Mouse (Mus musculus): ENCODE measurements around the gene Slc25a30.
"Not testable (repeated sequence)": the region's sequence is repeated elsewhere in the genome, so short reads cannot be mapped to it uniquely, and the experiment has no call there.

The Slc25a30 gene

DNA sequence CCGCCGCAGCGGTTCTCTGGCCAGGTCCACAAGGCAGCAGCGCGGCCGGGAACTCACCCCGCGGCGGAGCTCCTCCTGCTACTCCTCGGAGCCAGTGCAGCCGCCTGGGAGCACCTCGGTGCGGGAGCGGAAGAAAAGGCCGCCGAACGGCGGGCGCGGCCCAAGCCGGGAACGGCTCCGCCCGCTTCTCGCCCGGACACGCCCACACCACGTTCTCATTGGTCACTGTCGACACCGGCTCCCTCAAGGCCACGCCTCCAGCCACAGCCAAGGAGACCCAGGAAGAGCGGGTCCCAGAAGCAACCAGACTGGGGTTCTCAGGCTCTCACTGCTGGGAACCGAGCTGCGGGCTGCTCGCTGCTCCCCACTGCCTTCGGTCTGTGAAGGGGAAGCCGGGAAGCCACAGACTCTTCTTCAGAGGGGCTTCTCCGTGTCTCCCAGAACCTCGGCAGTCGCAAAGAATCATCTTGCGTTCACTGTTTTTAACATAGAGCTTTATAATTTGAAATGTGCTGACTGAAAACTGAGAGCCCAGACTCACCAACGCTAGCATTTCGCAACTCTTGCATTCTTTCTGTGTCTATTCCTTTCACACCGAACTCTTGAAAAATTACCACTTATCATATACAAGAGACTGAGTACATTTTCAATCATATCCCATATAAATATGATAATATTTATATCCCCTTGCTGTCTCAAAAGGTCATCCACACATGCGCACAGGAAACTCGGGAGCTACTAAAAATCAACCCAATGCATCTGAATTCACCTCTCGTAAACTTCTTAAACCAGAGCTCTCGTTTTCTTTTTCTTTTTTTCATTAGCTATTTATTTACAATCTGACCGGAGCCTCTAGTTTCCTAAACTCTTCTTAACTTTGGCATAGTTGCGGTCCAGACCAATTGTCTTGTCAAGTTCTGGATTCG lies at the start of gene Slc25a30:
Slc25a30 (minus strand) TSS at position 170 of the 926 bp plus-strand sequence.
- peak; percentile 96 for DNase-seq (ENCODE audit: low read depth, low spot score)

DNA sequence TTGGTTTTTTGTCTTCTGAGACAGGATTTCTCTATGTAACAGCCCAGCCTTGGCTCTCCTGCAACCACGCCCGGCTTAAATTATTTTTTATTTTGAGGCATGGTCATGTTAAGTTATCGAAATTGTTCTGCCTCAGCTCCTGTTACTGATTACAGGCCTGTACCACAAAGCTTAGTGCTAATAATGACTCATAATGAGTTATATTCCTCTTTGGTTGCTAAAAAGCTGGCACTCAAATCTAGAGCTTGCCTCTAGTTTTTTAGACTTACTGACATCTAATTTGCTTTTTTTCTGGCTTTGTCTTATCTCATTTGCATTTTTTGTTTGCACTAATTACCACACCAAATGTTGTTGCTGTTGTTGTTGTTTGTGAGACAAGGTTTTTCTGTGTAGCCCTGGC lies 49.7 kb upstream of the Slc25a30 start:
- no peak for DNase-seq (ENCODE audit: low read depth, low spot score)

DNA sequence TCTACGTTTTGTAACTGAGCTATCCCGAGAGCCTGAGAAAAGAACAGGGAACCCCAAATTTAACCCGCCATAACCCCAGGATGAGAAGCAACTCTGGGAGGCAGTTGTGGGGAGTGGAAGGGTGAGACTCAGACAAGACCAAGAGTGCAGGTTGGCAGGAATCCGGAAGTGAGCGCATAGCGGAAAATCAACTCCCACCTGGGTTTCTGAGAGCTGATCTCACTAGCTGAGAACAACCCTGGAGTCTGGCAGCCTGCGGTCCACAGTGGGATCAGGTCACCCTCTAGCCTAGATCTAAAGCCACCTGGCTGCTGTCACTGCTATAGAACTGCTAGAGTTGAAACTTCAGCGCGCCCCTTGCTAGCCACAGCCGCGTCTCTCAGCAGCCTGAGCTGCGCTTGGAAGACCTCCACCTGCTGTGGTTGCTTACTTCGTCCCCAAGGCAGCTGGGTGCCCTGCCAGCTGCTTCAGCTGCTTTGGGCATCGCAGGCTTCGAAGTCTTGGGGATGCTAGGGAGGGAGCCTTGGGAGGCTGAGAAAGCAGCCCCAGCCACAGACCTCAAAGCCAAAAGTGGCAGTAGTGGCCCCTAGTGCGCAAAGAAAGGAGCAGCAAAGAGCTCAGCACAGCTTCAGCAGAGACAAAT lies 48.0 kb upstream of the Slc25a30 start:
- DNase-seq (ENCODE audit: low read depth, low spot score), result peak; percentile 91

DNA sequence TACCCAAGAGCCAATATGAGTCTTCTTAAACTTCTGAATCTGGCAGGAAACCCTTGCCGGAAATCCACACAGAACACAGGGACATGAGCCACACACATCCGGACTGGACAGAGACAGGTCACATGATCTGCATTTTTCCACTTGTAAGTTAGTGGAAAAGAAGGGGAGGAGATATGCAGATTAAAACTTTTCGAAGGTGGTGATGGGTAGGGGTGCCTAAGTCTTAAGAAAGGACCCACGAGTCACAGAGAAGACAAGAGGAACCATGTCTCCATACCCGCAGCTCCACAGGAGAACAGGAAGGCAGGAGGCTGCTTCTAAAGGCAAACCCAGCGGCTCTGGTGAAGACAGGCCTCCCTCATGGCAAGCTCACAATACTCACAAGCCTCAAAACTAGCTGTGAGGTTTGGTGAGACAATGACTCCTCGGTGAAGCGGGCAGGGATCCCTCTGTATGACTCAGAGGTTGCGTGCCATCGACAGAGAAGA lies 47.5 kb upstream of the Slc25a30 start:
- DNase-seq (ENCODE audit: low read depth, low spot score), result peak; percentile 99

DNA sequence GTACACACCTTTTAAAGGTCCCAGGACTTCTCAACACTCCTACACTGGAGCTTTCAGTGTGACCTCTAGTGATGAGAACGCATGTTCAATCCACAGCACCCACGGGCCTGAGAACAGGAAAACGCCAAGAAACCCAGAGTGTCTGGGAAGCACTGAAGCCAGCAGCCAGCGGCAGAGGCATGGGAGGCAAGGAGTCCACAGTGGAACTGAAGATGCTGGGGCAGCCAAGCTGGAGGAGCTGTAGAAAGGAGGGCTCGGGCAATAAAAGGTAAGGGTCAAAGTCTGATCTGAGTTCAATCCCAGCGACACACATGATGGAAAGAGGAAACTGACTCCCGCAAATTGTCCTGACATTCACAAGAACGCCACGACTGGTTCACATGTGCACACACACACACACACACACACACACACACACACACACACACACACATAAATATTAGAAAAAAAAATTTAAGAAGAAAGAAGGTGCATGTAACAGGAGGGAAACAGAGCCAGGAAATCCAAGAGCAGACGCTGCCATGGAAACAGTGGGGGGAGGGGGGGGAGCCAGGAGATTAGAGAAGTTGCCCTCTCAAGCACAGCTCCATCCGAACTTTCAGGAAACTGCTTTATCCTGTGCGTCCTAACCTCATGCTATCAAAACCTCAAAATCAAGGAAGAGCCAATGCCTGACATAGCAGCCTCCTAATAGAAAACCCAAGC lies 46.9 kb upstream of the Slc25a30 start:
- DNase-seq (ENCODE audit: low read depth, low spot score), result no peak

DNA sequence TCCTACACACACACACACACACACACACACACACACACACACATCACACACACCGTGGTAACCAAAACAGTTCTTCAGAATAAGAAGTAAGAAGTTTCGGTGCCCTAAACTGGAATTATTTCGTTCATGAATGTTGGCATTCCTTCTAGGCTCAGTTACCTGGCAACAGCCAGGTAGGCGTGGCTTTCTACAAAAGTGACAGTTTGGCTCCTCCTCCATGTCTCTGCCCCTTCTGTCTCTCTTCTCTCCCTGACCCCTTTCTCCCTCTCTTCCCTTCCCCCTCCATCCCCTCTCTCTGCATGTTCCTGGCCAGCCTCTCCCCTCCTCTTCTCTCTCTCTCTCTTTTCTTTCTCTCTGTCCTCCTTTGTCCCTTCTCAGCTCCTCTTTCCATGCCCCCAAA lies 46.1 kb upstream of the Slc25a30 start:
- DNase-seq (ENCODE audit: low read depth, low spot score), result peak; percentile 83

DNA sequence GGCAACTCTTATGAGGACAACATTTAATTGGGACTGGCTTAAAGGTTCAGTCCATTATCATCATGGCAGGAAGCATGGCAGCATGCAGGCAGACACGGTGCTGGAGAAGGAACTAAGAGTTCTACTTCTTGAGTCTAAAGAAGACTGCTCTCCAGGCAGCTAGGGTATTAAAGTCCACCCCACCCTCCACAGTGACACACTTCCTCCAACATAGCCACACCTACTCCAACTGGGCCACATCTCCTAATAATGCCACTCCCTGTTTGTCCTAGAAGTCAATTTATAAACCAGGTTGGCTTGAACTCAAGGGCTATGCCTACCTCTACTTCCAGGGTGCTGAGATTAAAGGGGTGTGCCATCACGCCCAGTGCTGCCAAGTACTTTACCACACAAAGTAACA lies 45.2 kb upstream of the Slc25a30 start:
- DNase-seq (ENCODE audit: low read depth, low spot score), result no peak

DNA sequence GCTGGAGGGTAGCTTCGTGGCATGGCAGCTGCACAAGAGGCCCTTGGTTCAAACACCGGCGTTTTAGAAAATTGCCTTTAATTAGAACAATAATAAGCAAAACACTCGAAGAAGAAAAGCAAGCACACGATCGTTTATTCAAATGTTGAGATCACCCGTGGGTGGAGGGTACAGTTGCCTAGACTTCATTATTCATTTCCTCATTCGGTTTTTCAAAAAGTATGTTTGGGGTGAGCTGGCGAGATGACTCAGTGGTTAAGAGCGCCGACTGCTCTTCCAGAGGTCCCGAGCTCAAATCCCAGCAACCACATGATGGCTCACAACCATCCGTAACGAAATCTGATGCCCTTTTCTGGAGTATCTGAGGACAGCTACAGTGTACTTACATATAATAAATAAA lies 43.0 kb upstream of the Slc25a30 start:
- not testable (repeated sequence) for DNase-seq (ENCODE audit: low read depth, low spot score)

DNA sequence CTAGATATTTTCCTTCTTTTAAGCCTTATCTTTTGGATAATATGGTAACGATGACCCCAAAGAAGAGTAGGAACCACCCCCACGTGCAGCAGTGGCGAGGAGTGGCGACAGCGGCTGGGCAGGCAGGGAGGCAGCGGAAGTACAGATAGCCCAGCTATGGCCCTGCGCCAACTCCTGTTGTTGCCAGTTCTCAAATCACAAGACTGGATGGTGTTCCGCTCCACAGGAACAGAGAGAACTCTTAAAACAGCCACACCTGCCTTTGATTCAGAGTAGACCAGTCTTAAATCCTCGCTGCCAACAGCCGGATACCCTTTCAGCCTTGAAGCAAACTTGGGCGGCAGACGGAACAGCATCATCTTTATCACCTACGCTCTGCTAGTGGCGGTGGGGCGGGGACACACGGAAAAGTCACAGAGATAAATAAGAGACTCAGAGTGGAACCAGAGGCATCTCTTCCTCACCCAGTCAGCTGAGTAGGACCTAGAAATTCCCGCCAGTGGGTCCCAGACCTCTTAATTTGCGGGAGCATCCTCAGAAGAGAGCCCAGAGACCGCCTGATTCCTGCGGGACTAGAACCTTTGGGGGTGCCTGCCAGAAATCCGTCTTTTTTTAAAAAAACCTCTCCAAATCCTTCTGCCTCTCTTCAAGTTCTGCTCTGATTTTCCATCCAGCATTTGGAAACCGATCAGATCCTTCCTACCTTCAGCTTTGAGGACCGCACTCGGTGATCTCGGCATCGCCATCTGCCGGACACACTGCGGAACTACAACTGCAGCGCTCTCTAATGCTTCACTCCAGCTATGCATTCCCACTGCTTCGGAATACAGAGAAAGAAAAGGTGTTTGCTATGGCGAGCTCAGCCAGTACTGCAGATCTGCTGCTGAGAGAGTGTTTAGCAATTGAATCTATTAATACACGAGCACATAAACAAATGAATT lies 42.3 kb upstream of the Slc25a30 start:
- peak; percentile 83 for DNase-seq (ENCODE audit: low read depth, low spot score)

DNA sequence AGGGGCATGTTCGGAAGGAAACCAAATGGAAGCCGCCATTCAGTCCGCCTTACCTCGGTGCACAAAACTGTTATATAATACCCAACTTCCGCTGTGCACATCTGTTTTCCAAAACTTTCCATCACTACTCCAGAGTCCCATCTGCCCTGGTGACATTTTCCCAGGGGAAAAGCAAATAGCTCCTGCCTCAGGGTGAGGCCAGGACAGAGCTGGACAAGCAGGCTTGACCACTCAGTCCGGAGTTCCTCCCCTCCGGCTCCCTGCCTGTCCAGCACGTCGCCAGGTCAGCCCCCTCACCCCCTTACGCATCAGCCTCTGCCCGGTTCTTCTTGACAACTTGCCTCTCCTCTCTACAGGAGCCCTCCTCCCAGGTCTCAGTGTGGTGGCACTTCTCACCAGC lies 41.4 kb upstream of the Slc25a30 start:
- no peak for DNase-seq (ENCODE audit: low read depth, low spot score)

DNA sequence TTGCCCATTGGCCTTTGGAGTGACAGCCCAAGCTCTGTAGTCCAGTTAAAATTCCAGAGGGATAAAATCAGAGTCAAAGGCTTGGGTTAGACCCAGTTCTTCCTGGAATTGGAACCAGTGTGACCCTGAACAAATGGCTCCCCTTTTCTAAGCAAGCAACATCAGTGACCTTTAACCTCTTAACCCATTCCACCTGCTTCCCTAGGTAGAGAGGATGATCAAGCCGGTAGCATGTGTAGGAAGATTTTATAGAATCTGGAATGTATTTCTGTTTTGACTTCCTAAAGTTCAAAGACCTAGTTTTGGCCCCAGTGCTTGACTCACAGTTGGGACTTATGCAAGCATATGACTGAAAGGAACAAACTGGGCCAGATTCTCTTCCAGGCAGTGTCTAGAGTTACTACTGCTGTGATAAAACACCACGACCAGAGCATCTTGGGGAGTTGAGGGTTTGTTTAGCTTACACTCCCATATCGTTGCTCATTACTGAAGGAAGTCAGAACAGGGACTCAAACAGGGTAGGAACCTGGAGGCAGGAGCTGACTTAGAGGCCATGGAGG lies 40.1 kb upstream of the Slc25a30 start:
- DNase-seq (ENCODE audit: low read depth, low spot score), result no peak

DNA sequence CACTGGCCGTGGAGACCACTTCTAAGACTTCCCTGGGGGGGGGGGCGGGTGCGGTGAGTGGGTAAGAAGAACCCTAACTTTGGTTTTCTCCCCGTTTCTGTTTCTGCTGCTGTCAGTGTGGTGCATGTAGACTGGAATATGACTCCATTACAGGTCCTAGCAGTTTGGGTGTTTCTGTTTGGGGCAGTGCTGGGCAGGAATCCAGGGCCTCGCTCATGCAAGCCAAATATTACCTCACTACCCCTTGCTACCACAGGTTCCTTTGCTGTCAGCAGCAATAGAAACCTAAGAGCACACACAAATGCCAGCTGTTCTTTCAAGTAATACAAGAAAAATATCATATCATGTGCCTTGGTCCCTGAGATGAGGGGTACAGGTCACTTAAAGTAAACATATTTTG lies 33.2 kb upstream of the Slc25a30 start:
- DNase-seq (ENCODE audit: low read depth, low spot score), result no peak

DNA sequence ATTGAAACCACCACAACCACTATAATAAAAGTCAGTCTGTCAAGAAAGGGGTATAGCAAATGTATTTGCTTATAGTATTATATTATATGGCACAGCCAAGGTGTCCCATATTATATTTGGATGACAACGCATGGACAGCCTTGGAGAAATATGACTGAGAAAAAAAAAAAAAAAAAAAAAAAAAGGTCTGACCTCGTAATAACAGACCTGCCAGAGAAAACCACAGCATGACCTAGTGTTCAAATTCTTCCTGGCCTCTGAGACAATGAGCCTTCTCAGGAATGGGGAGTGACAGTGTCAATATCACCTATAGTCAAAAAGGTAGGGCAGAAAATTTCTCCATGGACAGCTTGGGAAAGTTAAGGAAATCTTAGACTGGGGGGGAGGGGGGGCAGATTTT lies 32.5 kb upstream of the Slc25a30 start:
- DNase-seq (ENCODE audit: low read depth, low spot score), result no peak

DNA sequence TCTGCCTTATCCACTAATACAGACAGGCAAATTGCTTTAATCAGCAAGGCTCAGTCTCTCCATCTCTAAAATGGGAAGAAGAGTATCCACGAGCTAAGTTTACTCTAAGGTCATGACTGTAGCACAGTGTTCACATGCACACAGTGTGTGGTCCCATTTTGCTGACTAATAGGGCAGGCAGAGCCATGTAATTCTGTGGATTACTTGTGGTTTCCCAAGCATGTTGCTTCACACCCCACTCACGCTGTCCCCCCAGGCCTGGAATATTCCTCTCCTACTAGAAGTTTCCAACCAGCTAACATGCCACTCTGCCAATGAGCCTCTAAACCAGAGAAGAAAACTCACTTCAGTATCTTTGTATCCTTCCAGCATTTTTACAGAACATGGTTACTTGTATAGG lies 31.7 kb upstream of the Slc25a30 start:
- DNase-seq (ENCODE audit: low read depth, low spot score), result no peak

DNA sequence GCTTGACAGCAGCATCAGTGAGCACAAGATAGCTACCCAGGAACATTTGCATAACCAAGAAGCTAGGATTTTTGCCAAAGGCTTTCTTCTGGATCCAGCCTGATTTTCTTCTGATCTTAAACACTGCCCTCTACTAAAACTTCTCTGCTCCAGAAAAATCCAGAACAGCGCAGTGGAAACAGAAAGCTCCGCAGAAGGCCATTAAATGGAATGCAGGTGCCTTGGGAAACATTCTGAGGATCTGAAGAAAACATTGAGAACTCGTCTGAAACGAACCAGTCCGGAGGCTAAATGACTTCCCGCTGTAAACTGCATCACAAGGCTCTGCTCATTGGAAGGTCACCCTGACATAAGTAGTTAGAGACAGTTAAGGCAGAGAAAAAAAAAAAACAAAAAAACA lies 23.1 kb upstream of the Slc25a30 start:
- no peak for DNase-seq (ENCODE audit: low read depth, low spot score)

DNA sequence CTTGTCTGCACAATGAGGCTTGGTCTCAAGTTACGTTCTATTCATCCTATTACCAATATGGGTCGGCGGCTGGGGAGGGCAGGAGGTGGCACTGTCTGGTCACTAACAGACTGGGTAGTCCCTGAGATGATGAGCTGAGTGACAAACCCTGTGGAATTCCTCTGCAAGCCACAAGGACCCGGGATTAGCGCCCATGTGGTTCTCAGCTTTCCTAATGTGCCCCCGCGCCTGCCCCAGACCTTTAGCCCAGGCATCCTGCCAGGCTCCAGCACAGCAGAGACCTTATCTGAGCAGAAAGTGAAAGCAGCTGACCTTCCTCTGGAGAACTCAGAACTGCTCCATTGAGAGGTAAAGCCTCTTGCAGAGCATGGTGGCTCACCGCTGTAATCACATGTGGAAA lies 21.0 kb upstream of the Slc25a30 start:
- DNase-seq (ENCODE audit: low read depth, low spot score), result no peak

DNA sequence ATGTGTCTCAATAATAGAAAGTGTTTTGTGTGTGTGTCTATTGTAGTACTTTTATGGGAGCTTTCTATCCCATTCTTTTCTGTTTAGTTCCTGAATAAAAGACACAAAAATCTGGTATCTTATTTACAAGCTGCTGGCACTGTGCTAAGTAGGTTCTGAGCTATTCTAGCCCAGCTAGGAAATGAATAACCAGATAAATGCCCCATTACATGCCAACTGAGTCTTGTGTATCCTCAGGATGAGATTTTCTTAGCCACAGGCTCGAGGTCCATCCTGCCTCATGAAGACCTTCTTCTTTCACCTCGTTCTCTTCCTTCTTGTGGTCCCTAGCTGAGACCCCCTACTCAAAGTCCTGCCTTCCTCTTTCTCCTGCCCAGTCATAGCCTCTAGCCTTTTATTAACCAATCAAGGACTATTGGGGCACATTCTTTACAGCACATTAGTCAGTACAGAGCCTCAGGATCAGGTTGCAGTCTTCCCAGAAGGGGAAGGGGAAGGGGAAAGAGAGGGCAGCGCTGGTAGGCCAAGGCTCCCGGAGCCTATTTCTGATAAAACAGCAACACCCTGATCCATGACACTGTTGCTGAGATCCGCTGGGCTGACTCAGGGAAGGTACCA lies 11.0 kb upstream of the Slc25a30 start:
- DNase-seq (ENCODE audit: low read depth, low spot score), result no peak

DNA sequence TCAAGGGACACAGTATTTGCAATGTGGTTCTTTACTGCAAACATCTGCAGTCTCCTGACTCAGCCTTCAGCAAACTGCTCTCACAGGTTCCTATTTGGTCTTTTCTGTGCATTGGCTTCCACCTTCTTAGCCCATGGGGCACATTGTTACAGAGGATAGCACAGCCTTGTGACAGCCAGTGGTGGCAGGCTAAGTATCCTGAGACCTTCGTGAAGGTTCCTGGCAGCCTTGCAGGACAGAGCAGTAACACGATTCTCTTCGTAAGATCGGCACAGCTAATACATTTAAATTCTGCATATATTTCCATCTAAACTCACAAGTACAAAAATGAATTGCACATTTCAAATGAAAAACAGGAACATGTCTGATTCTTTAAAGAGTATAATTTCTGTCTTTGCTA lies 9.1 kb upstream of the Slc25a30 start:
- no peak for DNase-seq (ENCODE audit: low read depth, low spot score)

DNA sequence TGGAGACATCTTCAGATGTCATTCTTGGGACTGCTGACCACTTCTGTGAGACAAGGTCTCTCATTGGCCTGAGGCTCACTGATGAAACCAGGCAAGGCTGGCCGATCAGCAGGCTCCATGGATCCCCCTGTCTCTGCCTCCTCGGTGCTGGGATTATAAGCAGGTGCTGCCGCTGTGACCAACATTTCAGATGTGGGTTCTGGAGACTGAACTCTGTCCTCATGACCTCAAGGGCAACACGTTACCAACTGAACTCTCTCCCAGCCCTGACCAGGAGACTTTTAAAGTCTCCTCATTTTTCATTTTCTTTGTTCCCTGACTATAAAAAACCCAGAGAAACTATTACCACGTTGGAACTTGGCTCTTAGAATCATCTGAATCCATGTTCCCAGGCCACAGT lies 7.9 kb upstream of the Slc25a30 start:
- no peak for DNase-seq (ENCODE audit: low read depth, low spot score)

DNA sequence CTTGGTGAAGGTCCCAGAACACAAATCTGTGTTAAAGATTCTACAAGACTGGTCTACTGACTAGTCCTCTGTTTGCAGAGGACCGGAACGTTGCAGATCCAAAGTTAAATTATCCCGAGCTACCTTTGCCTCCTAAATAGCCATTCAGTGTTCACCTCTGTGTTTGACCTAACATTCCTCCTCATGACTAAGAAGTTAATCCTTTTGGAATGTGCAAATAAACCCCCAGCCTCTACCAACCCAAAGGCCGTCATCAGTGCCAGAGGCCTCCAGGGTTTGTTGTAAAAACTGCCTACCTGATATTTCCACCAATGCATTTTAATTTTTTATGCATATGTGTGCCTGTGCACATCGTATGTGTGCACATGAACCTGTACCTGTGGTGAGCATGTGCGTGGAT lies 7.5 kb upstream of the Slc25a30 start:
- DNase-seq (ENCODE audit: low read depth, low spot score), result no peak

Measured in R1 (cell line).